Mouse (Mus musculus) megakaryocyte progenitor cell, adult 5-6 weeks (primary cell): ENCODE results near the gene Atp8a2. TPM values are rescaled to one million over a fixed set of nuclear protein-coding genes. Genes with fewer than 3 reads are reported as not detected.

Experiments used
- ATAC-seq: replicated peaks from 2 replicates; pipeline ENCODE4 v1.8.0; 2016; ENCODE audit warnings: mild to moderate bottlenecking, moderate TSS enrichment, inconsistent platforms; ENCODE audit not compliant: poor library complexity
- total RNA-seq, 2 experiments: library from RNA; stranded (forward) in 1 of 2; stranded (reverse) in 1 of 2; fragments of 157-497, 149-512 nt in 1 of 2; fragments of 200-1000 nt in 1 of 2; gene quantifications; 2 replicates each; pipeline versions ENCODE4 v1.2.3 to v1.2.4; 2015 to 2017

The Atp8a2 gene
- total RNA-seq, 2 experiments from 2014 or later = 0.32 to 0.37 TPM

GRCm38 (mm10) chr14:59657098-59657497, 539.9 kb downstream of the Atp8a2 start:
- no peak for ATAC-seq

GRCm38 (mm10) chr14:59656591-59656990, 540.4 kb downstream of the Atp8a2 start:
- ATAC-seq = no peak

GRCm38 (mm10) chr14:59649337-59649736, 547.6 kb downstream of the Atp8a2 start:
- no peak for ATAC-seq

- ATAC-seq = no peak
Measured at GRCm38 (mm10) chr14:59648611-59649010, 548.4 kb downstream of the Atp8a2 start.

GRCm38 (mm10) chr14:59646826-59647697, 549.9 kb downstream of the Atp8a2 start:
- ATAC-seq = peak; percentile 38

GRCm38 (mm10) chr14:59644896-59645295, 552.1 kb downstream of the Atp8a2 start:
- ATAC-seq = no peak

GRCm38 (mm10) chr14:59644166-59644565, 552.8 kb downstream of the Atp8a2 start:
- no peak for ATAC-seq

- ATAC-seq = peak; percentile 77
Measured at GRCm38 (mm10) chr14:59643582-59643981, 553.4 kb downstream of the Atp8a2 start.

- no peak for ATAC-seq
Measured at GRCm38 (mm10) chr14:59641856-59642255, 555.1 kb downstream of the Atp8a2 start.

- ATAC-seq = no peak
Measured at GRCm38 (mm10) chr14:59638906-59639703, 557.9 kb downstream of the Atp8a2 start.

- no peak for ATAC-seq
Measured at GRCm38 (mm10) chr14:59633988-59634387, 563.0 kb downstream of the Atp8a2 start.

- ATAC-seq = no peak
Measured at GRCm38 (mm10) chr14:59633295-59633898, 563.6 kb downstream of the Atp8a2 start.

GRCm38 (mm10) chr14:59632067-59632466, 564.9 kb downstream of the Atp8a2 start:
- ATAC-seq = no peak

GRCm38 (mm10) chr14:59630096-59630495, 566.9 kb downstream of the Atp8a2 start:
- ATAC-seq = no peak

GRCm38 (mm10) chr14:59629308-59629707, 567.7 kb downstream of the Atp8a2 start:
- no peak for ATAC-seq

GRCm38 (mm10) chr14:59627823-59628222, 569.2 kb downstream of the Atp8a2 start:
- ATAC-seq = no peak

GRCm38 (mm10) chr14:59627142-59627680, 569.8 kb downstream of the Atp8a2 start:
- no peak for ATAC-seq

- no peak for ATAC-seq
Measured at GRCm38 (mm10) chr14:59626711-59627110, 570.3 kb downstream of the Atp8a2 start.

- ATAC-seq = peak; percentile 41; the same call in 1 of the 2 replicates
Measured at GRCm38 (mm10) chr14:59625806-59626364, 571.1 kb downstream of the Atp8a2 start.

GRCm38 (mm10) chr14:59625158-59625805, 571.7 kb downstream of the Atp8a2 start, which contains the start of gene Shisa2:
Shisa2 (plus strand) TSS chr14:59625308.
- peak; percentile 72 for ATAC-seq
